Mouse (Mus musculus) kidney, postnatal 0 days (tissue): ENCODE results near the gene Gabbr2. TPM values are rescaled to one million over a fixed set of nuclear protein-coding genes. Genes with fewer than 3 reads are reported as not detected.

Experiments
- ATAC-seq: fragments of 200-750 bp; cut with Nextera tagmentation; replicated peaks from 2 replicates; pipeline ENCODE4 v1.8.0; 2017; ENCODE audit warnings: low read depth, moderate number of reproducible peaks, moderate TSS enrichment, moderate library complexity; ENCODE audit not compliant: low FRiP score
- DNase-seq: peaks from one replicate; pipeline ENCODE4 v3.0.0-alpha.2; 2016; ENCODE audit warnings: low spot score
- H3K27ac ChIP-seq: fragments of 300-500 bp; sonication (generic); 2 replicates; pipeline ENCODE4 v1.5.1; 2014; ENCODE audit warnings: mild to moderate bottlenecking
- H3K27me3 ChIP-seq: fragments of 300-500 bp; sonication (generic); 2 replicates; pipeline ENCODE4 v1.6.1; 2014; ENCODE audit warnings: low read length, mixed read lengths; ENCODE audit not compliant: insufficient read depth
- H3K36me3 ChIP-seq: fragments of 300-500 bp; sonication (generic); 2 replicates; pipeline ENCODE4 v1.6.1; 2014; ENCODE audit warnings: low read length, mixed read lengths; ENCODE audit not compliant: insufficient read depth
- H3K4me1 ChIP-seq: fragments of 300-500 bp; sonication (generic); replicated peaks from 2 replicates; pipeline ENCODE4 v1.6.1; 2014; ENCODE audit warnings: antibody characterized with exemption, low read length, mixed read lengths; ENCODE audit not compliant: insufficient read depth
- H3K4me2 ChIP-seq: fragments of 300-500 bp; sonication (generic); 2 replicates; pipeline ENCODE4 v1.6.1; 2014; ENCODE audit warnings: mild to moderate bottlenecking, low read length, moderate library complexity, mixed read lengths
- H3K4me3 ChIP-seq: fragments of 300-500 bp; sonication (generic); replicated peaks from 2 replicates; pipeline ENCODE4 v1.5.1; 2014; ENCODE audit warnings: low read depth, low read length
- H3K9ac ChIP-seq: fragments of 300-500 bp; sonication (generic); 2 replicates; pipeline ENCODE4 v1.6.1; 2014; ENCODE audit warnings: low read depth, low read length
- H3K9me3 ChIP-seq: fragments of 300-500 bp; sonication (generic); replicated peaks from 2 replicates; pipeline ENCODE4 v1.6.1; 2016; ENCODE audit warnings: low read length, inconsistent platforms, mixed read lengths
- CTCF ChIP-seq: IDR thresholded peaks from 2 replicates; pipeline ENCODE4 v1.5.1; 2016; ENCODE audit warnings: antibody characterized with exemption, low read depth, mild to moderate bottlenecking, moderate library complexity
- WGBS: fragments of 180-500 bp; shearing (Covaris S2); extraction: QIAGEN DNeasy Blood & Tissue Kit; methylation state at CpG from one replicate; pipeline ENCODE4 v1.1.7; 2014; 5-methylcytosine and 5-hydroxymethylcytosine counted together
- polyA plus RNA-seq: library from polyadenylated mRNA; unstranded; fragments of >200 nt; fragmentation: Nextera tagmentation; extraction: Ambion mirVana; gene quantifications from 2 replicates; pipeline ENCODE4 v1.2.1, GENCODE M21; 2015

Gabbr2 gene
- 0.15 and 0.22 TPM in 2 replicates for polyA plus RNA-seq

GRCm38 (mm10) chr4:46991016-46991958, at the start of gene Gabbr2:
Gene Gabbr2, minus strand, starts transcription at chr4:46991873.
- no peak for DNase-seq
- under 1% methylated on average over 100 of the region's 134 CpGs for WGBS

GRCm38 (mm10) chr4:47039586-47039985, 47.9 kb upstream of the Gabbr2 start:
- ATAC-seq (no peak), DNase-seq (no peak)
- 91% methylated on average over 10 of the region's 10 CpGs for WGBS
- H3K36me3 ChIP-seq, result peaks cover 23% of the 10 kb centered on the region
- no peak overlapping the region for H3K27ac ChIP-seq
- H3K4me2 ChIP-seq, result no peak overlapping the region
- H3K9me3 ChIP-seq, result no peaks in the 10 kb centered on the region
- TF ChIP-seq CTCF, result no peak
- H3K27me3 ChIP-seq, result no peaks in the 10 kb centered on the region
- peaks cover 6% of the 10 kb centered on the region; the same call in 1 of the 2 replicates for H3K4me1 ChIP-seq
- no peak overlapping the region for H3K4me3 ChIP-seq
- no peak overlapping the region for H3K9ac ChIP-seq

More at GRCm38 (mm10) chr4:46991016-46991958, at the start of gene Gabbr2:
- Histone ChIP-seq H3K27ac (no peak within 1 kb of the TSS), H3K9ac (no peak within 1 kb of the TSS), H3K27me3 (peaks cover 44% of the 10 kb centered on the region), H3K4me1 (no peaks in the 10 kb centered on the region; the same call in 1 of the 2 replicates), H3K9me3 (no peaks in the 10 kb centered on the region), H3K36me3 (no peaks in the 10 kb centered on the region), H3K4me2 (peak within 1 kb of the TSS; percentile 85), H3K4me3 (peak within 1 kb of the TSS; percentile 43)
- ATAC-seq, result no peak
- TF ChIP-seq CTCF, result no peak

- H3K36me3 ChIP-seq, result peaks cover 25% of the 10 kb centered on the region
- ATAC-seq, result peak; percentile 33; the same call in 1 of the 2 replicates
- H3K4me2 ChIP-seq, result no peak overlapping the region
- H3K9ac ChIP-seq, result no peak overlapping the region
- no peaks in the 10 kb centered on the region for H3K9me3 ChIP-seq
- H3K4me1 ChIP-seq, result peaks cover 6% of the 10 kb centered on the region; the same call in 1 of the 2 replicates
- DNase-seq, result peak; percentile 83
- peak; percentile 98 for TF ChIP-seq CTCF
- WGBS, result 13% methylated on average over 5 of the region's 5 CpGs
- H3K27me3 ChIP-seq, result no peaks in the 10 kb centered on the region
- no peak overlapping the region for H3K27ac ChIP-seq
- H3K4me3 ChIP-seq, result no peak overlapping the region
Measured at GRCm38 (mm10) chr4:47037321-47037657, 45.6 kb upstream of the Gabbr2 start.

- WGBS, result 34% methylated on average over 13 of the region's 13 CpGs
- 0 out of 2 replicates have a peak, but pooled peaks have one; percentile 6 for TF ChIP-seq CTCF
- DNase-seq (peak; percentile 67), ATAC-seq (no peak)
- H3K27ac ChIP-seq, result no peak overlapping the region
- H3K9ac ChIP-seq, result no peak overlapping the region
- H3K4me3 ChIP-seq, result no peak overlapping the region
- no peaks in the 10 kb centered on the region for H3K27me3 ChIP-seq
- no peak overlapping the region for H3K4me2 ChIP-seq
- H3K9me3 ChIP-seq, result no peaks in the 10 kb centered on the region
- H3K36me3 ChIP-seq, result peaks cover 25% of the 10 kb centered on the region
- peaks cover 6% of the 10 kb centered on the region; the same call in 1 of the 2 replicates for H3K4me1 ChIP-seq
Measured at GRCm38 (mm10) chr4:47036486-47037320, 45.0 kb upstream of the Gabbr2 start.

DNA sequence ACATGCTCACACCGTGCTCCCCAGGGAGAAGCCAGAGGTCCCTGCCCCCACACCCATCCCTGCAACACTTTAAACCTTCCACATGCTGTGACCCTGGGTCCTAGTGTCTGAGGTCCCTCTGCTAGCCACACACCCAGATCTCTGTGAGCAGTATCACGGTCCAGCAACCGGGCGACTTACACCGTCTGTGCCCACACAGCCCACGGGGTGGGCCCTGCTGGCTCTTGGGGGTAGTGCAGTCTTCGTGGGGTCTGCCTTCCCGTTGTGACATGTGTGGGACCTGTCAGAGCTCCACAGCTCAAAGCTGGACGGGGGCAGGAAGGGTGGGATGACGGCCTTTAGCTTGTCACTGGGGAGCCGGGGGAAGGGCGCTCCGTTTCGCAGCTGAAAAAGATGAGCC, 43.9 kb upstream of the Gabbr2 start:
- TF ChIP-seq CTCF, result no peak
- 68% methylated on average over 14 of the region's 14 CpGs for WGBS
- peak; percentile 61; the same call in 1 of the 2 replicates for ATAC-seq
- no peak overlapping the region for H3K4me3 ChIP-seq
- no peak overlapping the region for H3K27ac ChIP-seq
- peaks cover 6% of the 10 kb centered on the region; the same call in 1 of the 2 replicates for H3K4me1 ChIP-seq
- H3K9ac ChIP-seq, result no peak overlapping the region
- DNase-seq, result no peak
- H3K36me3 ChIP-seq, result peaks cover 24% of the 10 kb centered on the region
- no peaks in the 10 kb centered on the region for H3K27me3 ChIP-seq
- H3K9me3 ChIP-seq, result no peaks in the 10 kb centered on the region
- H3K4me2 ChIP-seq, result no peak overlapping the region

DNA sequence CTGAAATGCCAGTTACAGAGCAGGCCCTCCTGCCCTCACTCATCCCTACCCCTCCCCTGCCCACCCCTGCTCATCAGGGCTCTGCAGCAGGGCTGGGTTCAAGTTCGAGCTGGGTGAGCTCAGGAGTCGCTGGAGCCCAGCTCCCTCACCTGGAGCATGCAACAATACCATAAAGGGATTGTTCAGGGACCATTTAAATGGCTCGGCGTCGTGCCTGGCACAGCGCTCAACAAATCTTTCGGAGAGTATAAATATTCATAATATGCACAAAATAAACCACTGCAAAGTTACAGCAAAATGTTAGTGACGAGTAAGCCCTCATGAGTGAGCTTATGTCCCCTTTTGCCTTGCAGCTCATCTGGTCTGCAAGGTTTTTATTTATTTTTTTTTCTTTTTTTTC, 40.5 kb upstream of the Gabbr2 start:
- Histone ChIP-seq H3K27me3 (no peaks in the 10 kb centered on the region), H3K4me3 (no peak overlapping the region), H3K9ac (no peak overlapping the region), H3K9me3 (no peaks in the 10 kb centered on the region), H3K36me3 (0 out of 2 replicates have a peak, but pooled peaks cover 10% of the 10 kb centered on the region), H3K4me2 (no peak overlapping the region), H3K27ac (no peak overlapping the region), H3K4me1 (peaks cover 6% of the 10 kb centered on the region; the same call in 1 of the 2 replicates)
- DNase-seq, result no peak
- no peak for TF ChIP-seq CTCF
- ATAC-seq, result no peak
- 91% methylated on average over 8 of the region's 8 CpGs for WGBS
